Mouse (Mus musculus) heart, postnatal 0 days (tissue): ENCODE data around the gene Tmc7. TPM values are rescaled to one million over a fixed set of nuclear protein-coding genes. Genes with fewer than 3 reads are reported as not detected.
A peak's percentile ranks its signal among the peaks of the same experiment; 100 is the strongest.

Experiments
- ATAC-seq: fragments of 200-750 bp; cut with Nextera tagmentation; 2 replicates; pipeline ENCODE4 v1.8.0; 2017; ENCODE audit warnings: low read depth, moderate number of reproducible peaks, moderate library complexity; ENCODE audit not compliant: insufficient read depth
- DNase-seq: peaks from one replicate; pipeline ENCODE4 v3.0.0-alpha.2; 2016; ENCODE audit warnings: low spot score
- H3K27ac ChIP-seq: fragments of 300-500 bp; sonication (generic); 2 replicates; pipeline ENCODE4 v1.5.1; 2014; ENCODE audit warnings: low read depth, mild to moderate bottlenecking
- H3K27me3 ChIP-seq: fragments of 300-500 bp; sonication (generic); 2 replicates; pipeline ENCODE4 v1.6.1; 2014; ENCODE audit warnings: low read length, mixed read lengths; ENCODE audit not compliant: control insufficient read depth, insufficient read depth
- H3K36me3 ChIP-seq: fragments of 300-500 bp; sonication (generic); replicated peaks from 2 replicates; pipeline ENCODE4 v1.6.1; 2014; ENCODE audit warnings: low read length, mixed read lengths; ENCODE audit not compliant: control insufficient read depth, insufficient read depth
- H3K4me1 ChIP-seq: fragments of 300-500 bp; sonication (generic); 2 replicates; pipeline ENCODE4 v1.6.1; 2014; ENCODE audit warnings: antibody characterized with exemption; ENCODE audit not compliant: control insufficient read depth, insufficient read depth
- H3K4me2 ChIP-seq: fragments of 300-500 bp; sonication (generic); 2 replicates; pipeline ENCODE4 v1.6.1; 2014; ENCODE audit warnings: low read depth, mild to moderate bottlenecking, low read length, moderate library complexity
- H3K4me3 ChIP-seq: fragments of 300-500 bp; sonication (generic); 2 replicates; pipeline ENCODE4 v1.5.1; 2014; ENCODE audit warnings: low read depth, low read length
- H3K9ac ChIP-seq: fragments of 300-500 bp; sonication (generic); replicated peaks from 2 replicates; pipeline ENCODE4 v1.6.1; 2014; ENCODE audit warnings: low read depth, low read length, mixed read lengths
- H3K9me3 ChIP-seq: fragments of 300-500 bp; sonication (generic); replicated peaks from 2 replicates; pipeline ENCODE4 v1.6.1; 2016; ENCODE audit warnings: low read length; ENCODE audit not compliant: control insufficient read depth
- CTCF ChIP-seq: IDR thresholded peaks from 2 replicates; pipeline ENCODE4 v1.5.1; 2016; ENCODE audit warnings: antibody characterized with exemption, control low read depth, low read depth
- EP300 ChIP-seq: IDR thresholded peaks from 2 replicates; pipeline ENCODE4 v1.6.1; 2016; ENCODE audit warnings: antibody characterized with exemption, low read depth
- WGBS: fragments of 180-500 bp; shearing (Covaris S2); extraction: QIAGEN DNeasy Blood & Tissue Kit; methylation state at CpG from one replicate; pipeline ENCODE4 v1.1.7; 2014; 5-methylcytosine and 5-hydroxymethylcytosine counted together
- polyA plus RNA-seq: library from polyadenylated mRNA; unstranded; fragments of >200 nt; fragmentation: Nextera tagmentation; extraction: Ambion mirVana; gene quantifications from 2 replicates; pipeline ENCODE4 v1.2.1, GENCODE M21; 2015
- total RNA-seq: library from RNA; depleted of rRNA; stranded (reverse); fragments of >200 nt; gene quantifications from 2 replicates; pipeline ENCODE4 v1.2.3, GENCODE M21; 2014; ENCODE audit warnings: low replicate concordance

Tmc7 gene
- total and polyA plus RNA-seq, 2 experiments from 2014 or later = 3.2 to 3.6 TPM

- Histone ChIP-seq H3K27ac (no peak overlapping the region), H3K4me3 (no peak overlapping the region), H3K9ac (no peak overlapping the region), H3K27me3 (0 out of 2 replicates have a peak, but pooled peaks cover 3% of the 10 kb centered on the region), H3K9me3 (no peaks in the 10 kb centered on the region), H3K4me2 (no peak overlapping the region), H3K4me1 (no peaks in the 10 kb centered on the region), H3K36me3 (peaks cover 11% of the 10 kb centered on the region)
- DNase-seq = peak; percentile 50
- ATAC-seq = peak; percentile 73
- under 1% methylated on average over 18 of the region's 18 CpGs for whole genome bisulfite sequencing
- TF ChIP-seq EP300 (no peak), CTCF (peak; percentile 90)
Observed at GRCm38 (mm10) chr7:118518687-118519086, 65.8 kb downstream of the Tmc7 start.

- WGBS = 68% methylated on average over 2 of the region's 2 CpGs
- Histone ChIP-seq H3K4me3 (no peak overlapping the region), H3K36me3 (peaks cover 8% of the 10 kb centered on the region; the same call in 1 of the 2 replicates), H3K27ac (no peak overlapping the region), H3K4me2 (no peak overlapping the region), H3K27me3 (0 out of 2 replicates have a peak, but pooled peaks cover 3% of the 10 kb centered on the region), H3K9ac (no peak overlapping the region), H3K9me3 (no peaks in the 10 kb centered on the region), H3K4me1 (no peaks in the 10 kb centered on the region)
- TF ChIP-seq CTCF (peak; percentile 59), EP300 (no peak)
- DNase-seq = peak; percentile 24
- ATAC-seq = no peak
Observed at GRCm38 (mm10) chr7:118517819-118518218, 66.7 kb downstream of the Tmc7 start.

- Histone ChIP-seq H3K9ac (no peak overlapping the region), H3K27ac (no peak overlapping the region), H3K4me3 (no peak overlapping the region), H3K36me3 (no peaks in the 10 kb centered on the region), H3K9me3 (no peaks in the 10 kb centered on the region), H3K4me1 (0 out of 2 replicates have a peak, but pooled peaks cover 6% of the 10 kb centered on the region), H3K4me2 (no peak overlapping the region), H3K27me3 (no peaks in the 10 kb centered on the region)
- no peak for TF ChIP-seq CTCF
- no peak for TF ChIP-seq EP300
- no peak for DNase-seq
- no peak for ATAC-seq
- 33% methylated on average over 7 of the region's 7 CpGs for WGBS
Observed at GRCm38 (mm10) chr7:118508556-118508955, 76.0 kb downstream of the Tmc7 start.

- H3K9me3 ChIP-seq = no peaks in the 10 kb centered on the region
- 0 out of 2 replicates have a peak, but pooled peaks cover 5% of the 10 kb centered on the region for H3K4me1 ChIP-seq
- ATAC-seq (no peak; the same call in 1 of the 2 replicates), DNase-seq (no peak)
- H3K27ac ChIP-seq = no peak overlapping the region
- no peaks in the 10 kb centered on the region for H3K27me3 ChIP-seq
- no peak overlapping the region for H3K4me2 ChIP-seq
- WGBS = 59% methylated on average over 4 of the region's 4 CpGs
- H3K4me3 ChIP-seq = no peak overlapping the region
- TF ChIP-seq EP300 = no peak
- no peak for TF ChIP-seq CTCF
- no peak overlapping the region for H3K9ac ChIP-seq
- no peaks in the 10 kb centered on the region for H3K36me3 ChIP-seq
Observed at GRCm38 (mm10) chr7:118503844-118504243, 80.7 kb downstream of the Tmc7 start.

GRCm38 (mm10) chr7:118502333-118502732 is 82.2 kb downstream of the Tmc7 start:
- no peak for TF ChIP-seq EP300
- no peak for TF ChIP-seq CTCF
- DNase-seq = no peak
- Histone ChIP-seq H3K4me3 (no peak overlapping the region), H3K9me3 (no peaks in the 10 kb centered on the region), H3K27ac (no peak overlapping the region), H3K4me1 (no peaks in the 10 kb centered on the region), H3K27me3 (no peaks in the 10 kb centered on the region), H3K4me2 (no peak overlapping the region), H3K9ac (no peak overlapping the region), H3K36me3 (no peaks in the 10 kb centered on the region)
- ATAC-seq = no peak
- 65% methylated on average over 8 of the region's 8 CpGs for WGBS

- Histone ChIP-seq H3K27me3 (no peaks in the 10 kb centered on the region), H3K36me3 (no peaks in the 10 kb centered on the region), H3K4me1 (no peaks in the 10 kb centered on the region), H3K27ac (no peak overlapping the region), H3K4me2 (no peak overlapping the region), H3K9ac (no peak overlapping the region), H3K4me3 (no peak overlapping the region), H3K9me3 (no peaks in the 10 kb centered on the region)
- no peak for DNase-seq
- no peak for ATAC-seq
- TF ChIP-seq EP300 = no peak
- TF ChIP-seq CTCF = no peak
- 56% methylated on average over 7 of the region's 7 CpGs for WGBS
Observed at GRCm38 (mm10) chr7:118499784-118500435, 84.6 kb downstream of the Tmc7 start.
